Mouse (Mus musculus) liver, embryonic 16.5 days (tissue): ENCODE measurements around the gene Tapbp. TPM values are rescaled to one million over a fixed set of nuclear protein-coding genes. Genes with fewer than 3 reads are reported as not detected.
A peak's percentile ranks its signal among the peaks of the same experiment; 100 is the strongest.

Experiments used
- ATAC-seq: fragments of 200-750 bp; cut with Nextera tagmentation; 2 replicates; pipeline ENCODE4 v1.8.0; 2017; ENCODE audit warnings: low read depth, mild to moderate bottlenecking, moderate number of reproducible peaks, moderate library complexity
- H3K27ac ChIP-seq: fragments of 300-500 bp; sonication (generic); 2 replicates; pipeline ENCODE4 v1.5.1; 2014; ENCODE audit warnings: mild to moderate bottlenecking, low read length
- H3K27me3 ChIP-seq: fragments of 300-500 bp; sonication (generic); 2 replicates; pipeline ENCODE4 v1.6.1; 2014; ENCODE audit warnings: low read depth, low read length, mixed read lengths; ENCODE audit not compliant: control insufficient read depth, insufficient read depth
- H3K36me3 ChIP-seq: fragments of 300-500 bp; sonication (generic); 2 replicates; pipeline ENCODE4 v1.6.1; 2014; ENCODE audit warnings: mild to moderate bottlenecking; ENCODE audit not compliant: control insufficient read depth, insufficient read depth
- H3K4me1 ChIP-seq: fragments of 300-500 bp; sonication (generic); 2 replicates; pipeline ENCODE4 v1.6.1; 2014; ENCODE audit warnings: low read depth, low read length, mixed read lengths; ENCODE audit not compliant: control insufficient read depth
- H3K4me2 ChIP-seq: fragments of 300-500 bp; sonication (generic); 2 replicates; pipeline ENCODE4 v1.6.1; 2014; ENCODE audit warnings: low read depth, low read length, mixed read lengths
- H3K4me3 ChIP-seq: fragments of 300-500 bp; sonication (generic); 2 replicates; pipeline ENCODE4 v1.5.1; 2014; ENCODE audit warnings: low read depth, mild to moderate bottlenecking, low read length
- H3K9ac ChIP-seq: fragments of 300-500 bp; sonication (generic); 2 replicates; pipeline ENCODE4 v1.6.1; 2014; ENCODE audit warnings: low read depth, low read length
- H3K9me3 ChIP-seq: fragments of 300-500 bp; sonication (generic); replicated peaks from 2 replicates; pipeline ENCODE4 v1.6.1; 2016; ENCODE audit warnings: low read length; ENCODE audit not compliant: control insufficient read depth
- WGBS: fragments of 180-500 bp; shearing (Covaris S2); extraction: QIAGEN DNeasy Blood & Tissue Kit; methylation state at CpG from one replicate; pipeline ENCODE4 v1.1.7; 2014; ENCODE audit not compliant: insufficient replicate concordance; 5-methylcytosine and 5-hydroxymethylcytosine counted together
- polyA plus RNA-seq: library from polyadenylated mRNA; unstranded; fragments of >200 nt; fragmentation: Nextera tagmentation; extraction: Ambion mirVana; gene quantifications from 2 replicates; pipeline ENCODE4 v1.2.1, GENCODE M21; 2015

Tapbp gene
- polyA plus RNA-seq, 1 experiment from 2014 or later = 34.6 TPM

- Histone ChIP-seq H3K27ac (no peak overlapping the region), H3K9ac (no peak overlapping the region), H3K4me3 (no peak overlapping the region), H3K9me3 (no peaks in the 10 kb centered on the region), H3K27me3 (no peaks in the 10 kb centered on the region), H3K4me1 (peaks cover 32% of the 10 kb centered on the region), H3K4me2 (no peak overlapping the region), H3K36me3 (no peaks in the 10 kb centered on the region; the same call in 1 of the 2 replicates)
- 86% methylated on average over 17 of the region's 17 CpGs for WGBS
- ATAC-seq = no peak
Observed at GRCm38 (mm10) chr17:33926207-33926932, 10.7 kb downstream of the Tapbp start.

- Histone ChIP-seq H3K27me3 (no peaks in the 10 kb centered on the region), H3K4me1 (peaks cover 37% of the 10 kb centered on the region), H3K27ac (no peak overlapping the region; the same call in 1 of the 2 replicates), H3K4me3 (peak overlapping the region; percentile 82), H3K9ac (peak overlapping the region; percentile 81), H3K36me3 (no peaks in the 10 kb centered on the region; the same call in 1 of the 2 replicates), H3K9me3 (no peaks in the 10 kb centered on the region), H3K4me2 (peak overlapping the region; percentile 98)
- ATAC-seq = no peak
- 51% methylated on average over 21 of the region's 21 CpGs for WGBS
Observed at GRCm38 (mm10) chr17:33928251-33928947, 12.7 kb downstream of the Tapbp start.

- ATAC-seq = peak; percentile 86
- Histone ChIP-seq H3K4me3 (peak within 1 kb of the TSS; percentile 82), H3K9ac (peak within 1 kb of the TSS; percentile 81), H3K27ac (peak within 1 kb of the TSS; percentile 95), H3K4me1 (peaks cover 30% of the 10 kb centered on the region), H3K36me3 (no peaks in the 10 kb centered on the region; the same call in 1 of the 2 replicates), H3K4me2 (peak within 1 kb of the TSS; percentile 98), H3K9me3 (no peaks in the 10 kb centered on the region), H3K27me3 (no peaks in the 10 kb centered on the region)
- under 1% methylated on average over 77 of the region's 80 CpGs for WGBS
Observed at GRCm38 (mm10) chr17:33929371-33930279, 13.9 kb downstream of the Tapbp start, which contains the start of gene Rgl2. Rgl2 (plus strand) TSS chr17:33929543.

- no peaks in the 10 kb centered on the region for H3K9me3 ChIP-seq
- H3K36me3 ChIP-seq = no peaks in the 10 kb centered on the region; the same call in 1 of the 2 replicates
- peak overlapping the region; percentile 82 for H3K4me3 ChIP-seq
- peak overlapping the region; percentile 98 for H3K4me2 ChIP-seq
- H3K9ac ChIP-seq = peak overlapping the region; percentile 81
- no peaks in the 10 kb centered on the region for H3K27me3 ChIP-seq
- H3K4me1 ChIP-seq = peaks cover 30% of the 10 kb centered on the region
- ATAC-seq = 0 out of 2 replicates have a peak, but pooled peaks have one; percentile 5
- WGBS = under 1% methylated on average over 45 of the region's 45 CpGs
- peak overlapping the region; percentile 95 for H3K27ac ChIP-seq
Observed at GRCm38 (mm10) chr17:33930280-33931158, 14.8 kb downstream of the Tapbp start.

GRCm38 (mm10) chr17:33931159-33931866 is 15.6 kb downstream of the Tapbp start:
- ATAC-seq = no peak
- H3K9ac ChIP-seq = peak overlapping the region; percentile 81
- H3K4me1 ChIP-seq = peaks cover 30% of the 10 kb centered on the region
- H3K9me3 ChIP-seq = no peaks in the 10 kb centered on the region
- peak overlapping the region; percentile 98 for H3K4me2 ChIP-seq
- no peaks in the 10 kb centered on the region for H3K27me3 ChIP-seq
- peak overlapping the region; percentile 82 for H3K4me3 ChIP-seq
- 0 out of 2 replicates have a peak overlapping the region, but pooled peaks have one; percentile 17 for H3K27ac ChIP-seq
- H3K36me3 ChIP-seq = no peaks in the 10 kb centered on the region
- 44% methylated on average over 18 of the region's 18 CpGs for WGBS

GRCm38 (mm10) chr17:33931947-33932346 is 16.2 kb downstream of the Tapbp start:
- H3K9ac ChIP-seq = no peak overlapping the region
- no peaks in the 10 kb centered on the region for H3K9me3 ChIP-seq
- peaks cover 30% of the 10 kb centered on the region for H3K4me1 ChIP-seq
- H3K4me2 ChIP-seq = no peak overlapping the region
- H3K27ac ChIP-seq = no peak overlapping the region
- 87% methylated on average over 11 of the region's 11 CpGs for WGBS
- H3K36me3 ChIP-seq = peaks cover 3% of the 10 kb centered on the region; the same call in 1 of the 2 replicates
- H3K27me3 ChIP-seq = no peaks in the 10 kb centered on the region
- ATAC-seq = no peak
- H3K4me3 ChIP-seq = no peak overlapping the region

GRCm38 (mm10) chr17:33932448-33932847 is 16.7 kb downstream of the Tapbp start:
- peaks cover 6% of the 10 kb centered on the region; the same call in 1 of the 2 replicates for H3K36me3 ChIP-seq
- no peak overlapping the region for H3K27ac ChIP-seq
- no peaks in the 10 kb centered on the region for H3K9me3 ChIP-seq
- H3K27me3 ChIP-seq = no peaks in the 10 kb centered on the region
- no peak overlapping the region for H3K4me3 ChIP-seq
- no peak overlapping the region for H3K4me2 ChIP-seq
- H3K9ac ChIP-seq = no peak overlapping the region
- ATAC-seq = no peak
- 76% methylated on average over 14 of the region's 14 CpGs for WGBS
- H3K4me1 ChIP-seq = peaks cover 30% of the 10 kb centered on the region
